Mouse (Mus musculus) B cell, adult 67 days (primary cell): Measurements from ENCODE around the gene Prtg. TPM values are rescaled to one million over a fixed set of nuclear protein-coding genes. Genes with fewer than 3 reads are reported as not detected.

Experiments used
- total RNA-seq, 2 experiments: library from RNA; stranded (reverse); gene quantifications; 4 replicates each; pipeline ENCODE4 v1.2.4; 2023

Gene Prtg
- under 1 TPM; 0.35 to 0.68 TPM for total RNA-seq

GRCm38 (mm10) chr9:72806731-72807419 lies at the start of gene Prtg:
TSS of gene Prtg (plus strand) at chr9:72806874.

GRCm38 (mm10) chr9:72925021-72925934 lies 118.6 kb downstream of the Prtg start, which contains the start of gene Pygo1:
TSS of gene Pygo1 (plus strand) at chr9:72925645.

GRCm38 (mm10) chr9:72958521-72959450 lies 152.1 kb downstream of the Prtg start, which contains the start of the genes Dyx1c1 and Gm44503:
TSS of gene Dyx1c1 (plus strand) at chr9:72958785.
TSS of gene Gm44503 (plus strand) at chr9:72958852.

Other genes starting within 250 kb of the Prtg start
- gene Nedd4, start 144.5 kb upstream of the Prtg start, total RNA-seq: 100 to 1,000 TPM; 106 to 125 TPM
- not detected for gene Pygo1, start 118.8 kb downstream of the Prtg start, total RNA-seq
- under 1 TPM in 1 of 2 experiments, not detected in 1; 0.44 TPM for gene Dyx1c1, start 151.9 kb downstream of the Prtg start, total RNA-seq
- gene Gm44503, start 152.0 kb downstream of the Prtg start, total RNA-seq: not detected
- 1 to 10 TPM; 3.9 to 4.3 TPM for gene Ccpg1os, start 178.5 kb downstream of the Prtg start, total RNA-seq
- 10 to 100 TPM; 44.8 to 50.0 TPM for gene Ccpg1, start 178.6 kb downstream of the Prtg start, total RNA-seq
- gene Pigb, start 233.5 kb downstream of the Prtg start, total RNA-seq: 10 to 100 TPM; 12.7 to 21.8 TPM
- gene Rab27a, start 238.0 kb downstream of the Prtg start, total RNA-seq: 10 to 100 TPM; 14.1 to 15.2 TPM